Mouse (Mus musculus): Measurements from ENCODE around the gene Agrn.

The Agrn gene

DNA sequence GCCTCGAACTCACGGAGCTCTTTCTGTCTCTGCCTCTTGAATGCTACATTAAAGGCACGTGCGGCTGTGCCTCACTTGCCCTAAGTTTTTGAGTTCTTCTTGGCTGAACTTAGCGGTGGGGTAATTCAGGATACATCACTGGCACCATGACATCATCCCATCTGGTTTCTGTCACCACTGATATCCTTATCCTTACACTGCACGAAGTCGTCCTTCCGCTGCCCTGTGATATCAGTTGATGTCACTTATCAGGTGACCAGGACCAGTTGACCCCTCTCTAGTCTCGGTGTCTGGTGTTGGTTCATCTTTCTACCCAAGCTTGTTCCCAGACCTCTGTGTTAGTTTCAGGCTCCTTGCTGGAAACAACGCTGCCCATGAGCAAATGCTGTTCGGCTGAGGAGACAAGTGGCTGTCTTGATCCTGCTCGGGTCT, 5.2 kb upstream of the Agrn start:
- no peak for DNase-seq (ENCODE audit: low read depth)

- DNase-seq (ENCODE audit: low read depth): peak; percentile 93
These were observed 3.6 kb upstream of the Agrn start, which contains the start of gene Isg15 for GRCm38 (mm10) chr4:156200623-156201475. Gene Isg15 (minus strand): TSS chr4:156200818.

DNA sequence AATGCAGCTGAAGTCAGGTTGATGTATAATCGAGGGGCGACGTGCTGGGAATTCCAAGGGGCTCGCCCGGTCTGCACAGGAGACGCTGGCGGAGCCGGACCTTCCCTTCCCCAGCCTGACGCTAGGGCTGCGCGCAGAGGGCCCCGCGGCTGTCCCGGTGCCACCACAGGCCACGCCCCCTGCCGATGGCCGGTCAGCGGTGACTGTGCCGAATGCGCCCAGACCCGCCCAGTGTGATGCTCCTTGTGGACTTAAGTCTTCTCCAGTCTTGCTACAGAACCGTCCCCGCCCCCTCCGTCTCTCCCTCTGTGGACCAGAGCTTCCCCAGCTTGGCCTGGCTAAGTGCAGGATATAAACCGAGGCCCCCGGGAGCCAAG, 529 bp upstream of the Agrn start:
- peak; percentile 78 for DNase-seq (ENCODE audit: low read depth)

- peak; percentile 54 for DNase-seq (ENCODE audit: low read depth)
These were observed 1.1 kb downstream of the Agrn start for GRCm38 (mm10) chr4:156195927-156196870.

GRCm38 (mm10) chr4:156194346-156194745, 2.9 kb downstream of the Agrn start:
- no peak for DNase-seq (ENCODE audit: low read depth)

GRCm38 (mm10) chr4:156193906-156194305, 3.4 kb downstream of the Agrn start:
- DNase-seq (ENCODE audit: low read depth): no peak

GRCm38 (mm10) chr4:156193200-156193590, 4.1 kb downstream of the Agrn start:
- DNase-seq (ENCODE audit: low read depth): no peak

DNA sequence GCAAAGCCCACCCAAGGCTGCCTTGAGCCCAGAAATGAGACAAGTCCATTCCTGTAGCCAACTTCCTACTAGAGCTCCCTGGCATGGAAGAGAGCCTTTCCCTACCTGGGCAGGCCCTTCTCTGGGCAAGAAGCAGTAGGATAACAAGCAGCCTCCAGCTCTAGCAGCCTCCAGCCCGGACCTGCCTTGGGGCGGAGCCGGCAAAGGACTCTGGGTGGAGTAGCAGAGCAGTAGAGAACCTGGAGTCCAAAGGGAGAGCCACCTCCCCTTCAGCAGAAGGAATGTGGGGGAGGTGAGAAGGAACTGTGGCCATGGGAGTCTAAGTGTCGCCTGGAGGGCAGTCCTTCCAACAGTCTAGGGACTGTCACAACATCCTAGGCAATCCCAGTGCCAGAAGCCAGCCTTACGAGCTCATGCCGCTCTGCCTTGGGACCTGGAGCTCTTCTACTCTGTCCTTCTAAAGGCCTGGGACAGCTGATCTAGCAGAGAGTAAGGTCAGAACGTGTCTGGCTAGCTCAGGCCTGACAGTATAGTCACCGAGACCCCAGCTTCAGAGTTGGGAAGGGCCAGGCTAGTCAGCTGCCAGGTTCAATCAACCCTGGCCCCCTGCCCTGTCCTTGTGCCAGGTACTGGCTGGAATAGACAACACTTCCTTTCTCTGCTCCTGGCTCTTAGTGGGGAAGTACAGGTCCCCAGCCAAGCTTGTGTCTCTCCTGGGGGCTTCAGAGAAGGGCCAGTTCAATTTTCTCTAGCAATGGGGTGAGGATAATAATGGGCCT, 4.7 kb downstream of the Agrn start:
- no peak for DNase-seq (ENCODE audit: low read depth)

GRCm38 (mm10) chr4:156188811-156189323, 8.4 kb downstream of the Agrn start:
- DNase-seq (ENCODE audit: low read depth): no peak

DNA sequence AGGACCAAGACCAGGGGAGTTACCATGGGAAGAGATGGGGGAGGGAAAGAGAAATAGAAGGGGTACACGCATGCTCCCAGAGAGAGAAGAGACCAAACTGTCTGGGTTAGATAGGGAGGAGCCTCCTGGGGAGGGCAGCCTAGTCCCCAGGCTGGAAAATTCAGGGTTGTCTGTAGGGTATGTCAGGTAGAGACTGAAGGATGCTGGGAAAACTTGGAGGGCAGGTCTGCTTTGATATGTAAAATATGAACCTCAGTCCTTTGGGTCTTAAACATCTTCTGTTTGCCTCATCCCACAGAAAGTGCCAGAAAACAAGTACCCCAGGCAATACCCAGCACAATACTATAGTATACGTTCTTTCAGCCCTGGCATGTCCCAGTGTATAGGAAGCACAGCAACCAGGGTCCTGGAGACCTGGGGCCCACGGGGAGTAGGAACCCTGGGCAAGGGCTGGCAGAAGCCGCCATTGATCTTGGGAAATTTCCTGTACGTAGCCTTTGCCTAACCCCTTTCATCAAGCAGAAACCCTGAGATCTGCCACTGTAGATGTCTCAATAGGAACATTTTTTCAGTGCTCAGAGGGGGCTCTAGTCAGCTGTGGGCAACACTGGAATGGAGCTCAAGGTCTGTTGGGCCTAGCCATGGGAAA, 9.0 kb downstream of the Agrn start:
- no peak for DNase-seq (ENCODE audit: low read depth)

DNA sequence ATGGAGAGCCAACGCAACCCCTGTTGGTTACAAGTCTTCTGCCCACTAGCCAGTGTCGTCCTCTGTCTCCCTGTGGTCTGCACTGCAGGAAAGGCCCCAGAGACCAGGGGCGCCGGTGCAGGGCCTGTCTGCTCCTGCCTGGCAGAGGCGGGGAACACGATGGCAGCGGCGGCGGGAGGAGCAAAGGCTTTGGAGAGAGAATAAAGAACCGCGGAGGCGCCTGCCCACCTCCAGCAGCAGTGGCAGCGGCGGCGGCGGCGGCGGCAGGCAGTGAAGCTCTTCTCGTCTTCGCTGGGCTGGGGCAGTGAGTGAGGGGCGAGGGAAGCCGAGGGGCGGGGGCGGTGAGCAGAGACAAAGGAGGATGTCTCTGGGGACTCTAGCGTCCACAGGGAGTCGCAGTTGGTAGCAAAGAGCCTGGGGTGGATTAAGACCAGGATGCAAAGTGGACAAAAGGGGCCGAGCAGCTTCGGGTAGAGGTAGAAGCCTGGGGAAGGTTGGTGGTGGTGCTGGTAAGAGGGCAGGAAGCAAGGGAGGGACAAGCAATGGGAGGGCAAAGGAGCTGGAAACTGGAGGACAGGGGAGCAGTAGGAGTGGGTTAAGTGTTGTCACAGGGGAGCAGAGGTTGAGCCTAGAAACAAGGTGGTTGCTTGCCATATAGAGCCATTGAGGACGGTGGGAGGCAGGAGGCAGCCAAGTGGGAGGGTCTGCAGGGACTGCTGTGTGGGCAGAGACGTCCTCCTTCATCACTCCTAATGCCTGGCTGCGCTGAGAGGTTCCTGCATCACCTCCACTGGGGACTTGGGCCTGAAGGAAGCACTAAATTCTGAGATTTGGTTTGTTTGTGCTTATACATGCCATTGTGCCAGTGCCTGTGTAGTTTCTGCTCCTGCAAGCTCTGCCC, 11.1 kb downstream of the Agrn start:
- no peak for DNase-seq (ENCODE audit: low read depth)

- no peak for DNase-seq (ENCODE audit: low read depth)
These were observed 11.8 kb downstream of the Agrn start for GRCm38 (mm10) chr4:156185456-156185949.

DNA sequence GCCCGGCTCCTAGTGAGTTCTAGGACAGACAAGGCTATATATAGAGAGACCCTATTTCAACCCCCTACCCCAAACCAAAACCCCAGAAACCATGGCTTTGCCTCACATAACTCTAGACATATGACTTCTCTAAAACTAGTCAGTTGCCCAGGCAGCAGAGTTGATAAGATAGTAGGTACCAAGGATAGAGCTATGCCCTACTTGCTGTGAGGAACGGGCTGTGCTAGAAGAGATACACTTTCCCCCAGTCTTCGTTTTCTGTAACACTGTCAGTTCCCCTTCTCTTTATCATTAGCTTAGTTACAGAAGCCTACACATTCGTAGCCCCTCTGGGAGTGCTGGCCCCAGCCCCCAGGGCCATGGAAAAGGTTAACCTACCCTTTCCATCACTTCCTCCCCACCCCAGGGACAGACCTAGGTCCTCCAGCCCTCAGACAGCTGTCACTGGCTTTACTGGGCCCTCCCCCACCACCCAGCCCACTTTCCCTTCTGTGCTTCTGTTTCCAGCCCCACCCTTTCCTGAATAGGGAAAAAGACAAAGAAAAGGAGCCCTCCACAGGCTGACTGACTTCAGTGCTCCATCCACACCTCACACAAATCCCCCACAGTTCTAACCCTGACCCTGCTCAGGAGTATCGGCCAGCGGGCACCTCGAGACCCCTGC, 12.9 kb downstream of the Agrn start:
- no peak for DNase-seq (ENCODE audit: low read depth)

- no peak for DNase-seq (ENCODE audit: low read depth)
These were observed 13.5 kb downstream of the Agrn start for GRCm38 (mm10) chr4:156183747-156184146.

GRCm38 (mm10) chr4:156177630-156178029, 19.7 kb downstream of the Agrn start:
- no peak for DNase-seq (ENCODE audit: low read depth)

DNA sequence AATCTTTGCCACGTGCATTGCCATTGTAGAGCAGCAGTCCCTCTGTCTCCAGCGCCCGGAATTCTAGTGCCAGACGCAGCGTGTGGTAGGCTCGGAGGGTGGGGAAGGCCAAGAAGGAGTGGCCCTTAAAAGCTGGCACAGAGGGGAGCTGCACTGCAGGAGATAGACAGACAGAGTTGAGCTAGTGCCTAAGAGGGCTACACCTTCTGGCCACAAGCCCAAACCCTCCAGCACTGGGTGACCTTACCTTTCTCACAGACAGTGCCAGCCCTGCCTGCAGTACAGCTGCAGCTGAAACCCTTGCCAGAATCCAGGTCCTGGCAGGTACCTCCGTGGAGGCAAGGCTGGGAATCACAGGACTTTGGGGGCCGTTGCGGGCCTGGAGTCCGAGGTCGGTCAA, 25.5 kb downstream of the Agrn start:
- no peak for DNase-seq (ENCODE audit: low read depth)

- no peak for DNase-seq (ENCODE audit: low read depth)
These were observed 28.2 kb downstream of the Agrn start for GRCm38 (mm10) chr4:156169129-156169528.

DNA sequence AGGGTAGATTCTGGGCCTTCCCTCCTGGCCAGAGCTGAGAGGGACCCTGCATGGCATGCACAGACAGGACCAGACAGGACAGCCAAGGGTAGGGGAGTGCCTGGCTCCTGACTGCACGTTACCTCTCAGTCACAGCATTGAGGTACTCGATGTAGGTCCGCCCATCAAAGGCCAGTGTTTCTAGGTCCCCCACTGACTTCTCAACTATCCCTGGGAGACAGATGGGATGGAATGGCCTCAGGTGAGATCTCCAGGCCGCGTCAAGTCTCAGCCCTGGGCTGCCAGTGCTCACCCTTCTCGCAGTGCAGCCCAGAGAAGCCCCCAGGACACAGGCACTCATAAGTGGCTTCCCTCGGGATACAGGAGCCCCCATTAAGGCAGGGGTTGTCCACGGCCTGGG, 28.7 kb downstream of the Agrn start:
- no peak for DNase-seq (ENCODE audit: low read depth)

DNA sequence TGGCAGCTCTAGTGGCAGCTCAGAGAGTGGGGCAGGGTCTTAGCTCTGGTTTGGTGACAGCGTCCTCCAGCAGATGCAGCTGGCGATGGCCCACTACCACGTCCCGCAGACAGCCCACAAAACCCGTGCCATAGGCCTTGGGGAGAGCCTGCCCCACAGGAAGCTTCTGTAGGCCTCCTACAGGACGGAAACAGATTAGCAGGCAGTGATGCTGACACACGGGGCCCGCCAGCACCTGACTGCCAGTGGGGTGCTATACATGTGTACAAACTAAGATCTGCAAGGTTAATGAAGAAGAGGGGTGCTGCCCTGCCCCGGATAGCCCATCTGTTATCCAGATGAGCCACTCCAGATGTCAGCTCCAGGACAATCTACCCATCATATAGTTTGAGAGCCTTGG, 30.8 kb downstream of the Agrn start:
- peak; percentile 35 for DNase-seq (ENCODE audit: low read depth)

- DNase-seq (ENCODE audit: low read depth): no peak
These were observed 42.5 kb downstream of the Agrn start for GRCm38 (mm10) chr4:156154771-156155170.
